Mouse (Mus musculus) lung, embryonic 14.5 days (tissue): ENCODE results near the gene Zfyve9. TPM values are rescaled to one million over a fixed set of nuclear protein-coding genes. Genes with fewer than 3 reads are reported as not detected.

Source experiments
- ATAC-seq: fragments of 200-750 bp; cut with Nextera tagmentation; 2 replicates; pipeline ENCODE4 v1.8.0; 2017; ENCODE audit warnings: mild to moderate bottlenecking, moderate TSS enrichment, moderate library complexity; ENCODE audit not compliant: insufficient read depth
- DNase-seq: peaks from one replicate; pipeline ENCODE4 v3.0.0-alpha.2; 2015
- H3K27ac ChIP-seq: fragments of 300-500 bp; sonication (generic); 2 replicates; pipeline ENCODE4 v1.5.1; 2014; ENCODE audit warnings: low read depth, mild to moderate bottlenecking, moderate library complexity
- H3K27me3 ChIP-seq: fragments of 300-500 bp; sonication (generic); 2 replicates; pipeline ENCODE4 v1.6.1; 2014; ENCODE audit warnings: low read length, control low read depth; ENCODE audit not compliant: insufficient read depth
- H3K36me3 ChIP-seq: fragments of 300-500 bp; sonication (generic); 2 replicates; pipeline ENCODE4 v1.6.1; 2014; ENCODE audit warnings: control low read depth; ENCODE audit not compliant: insufficient read depth
- H3K4me1 ChIP-seq: fragments of 300-500 bp; sonication (generic); 2 replicates; pipeline ENCODE4 v1.6.1; 2014; ENCODE audit warnings: antibody characterized with exemption, control low read depth; ENCODE audit not compliant: insufficient read depth
- H3K4me2 ChIP-seq: fragments of 300-500 bp; sonication (generic); 2 replicates; pipeline ENCODE4 v1.6.1; 2014; ENCODE audit warnings: mild to moderate bottlenecking
- H3K4me3 ChIP-seq: fragments of 300-500 bp; sonication (generic); 2 replicates; pipeline ENCODE4 v1.5.1; 2014; ENCODE audit warnings: low read depth, low read length
- H3K9ac ChIP-seq: fragments of 300-500 bp; sonication (generic); 2 replicates; pipeline ENCODE4 v1.6.1; 2014
- H3K9me3 ChIP-seq: fragments of 300-500 bp; sonication (generic); 2 replicates; pipeline ENCODE4 v1.6.1; 2016; ENCODE audit warnings: low read depth, low read length, control low read depth
- CTCF ChIP-seq: IDR thresholded peaks from 2 replicates; pipeline ENCODE4 v1.5.1; 2016; ENCODE audit warnings: antibody characterized with exemption, low read depth
- WGBS: fragments of 180-500 bp; shearing (Covaris S2); extraction: QIAGEN DNeasy Blood & Tissue Kit; methylation state at CpG from one replicate; pipeline ENCODE4 v1.1.7; 2014; 5-methylcytosine and 5-hydroxymethylcytosine counted together
- polyA plus RNA-seq: library from polyadenylated mRNA; unstranded; fragments of >200 nt; fragmentation: Nextera tagmentation; extraction: Ambion mirVana; gene quantifications from 2 replicates; pipeline ENCODE4 v1.2.1, GENCODE M21; 2014

Zfyve9 gene
- polyA plus RNA-seq, 1 experiment from 2014 or later: 5.5 TPM

DNA sequence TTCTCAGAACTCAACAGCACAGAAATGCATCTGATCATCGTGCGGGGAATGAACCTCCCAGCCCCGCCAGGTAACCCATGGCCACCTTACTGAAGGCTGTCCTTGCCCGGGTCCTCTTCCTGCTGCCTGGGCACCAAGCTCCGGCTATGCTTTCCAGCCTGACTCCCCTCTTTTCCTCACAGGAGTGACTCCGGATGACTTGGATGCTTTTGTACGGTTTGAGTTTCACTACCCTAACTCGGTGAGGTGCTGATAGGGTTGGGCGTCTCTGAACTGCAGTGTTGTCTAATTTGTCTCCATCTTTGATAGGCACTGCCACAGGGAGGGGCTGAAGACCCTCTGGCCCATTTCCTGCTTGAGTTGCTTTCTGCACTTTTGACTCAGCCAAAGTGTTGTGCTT lies 150.5 kb downstream of the Zfyve9 start:
- 86% methylated on average over 9 of the region's 9 CpGs for WGBS
- Histone ChIP-seq H3K4me1 (no peaks in the 10 kb centered on the region), H3K36me3 (peaks cover 90% of the 10 kb centered on the region), H3K27ac (no peak overlapping the region), H3K9me3 (no peaks in the 10 kb centered on the region), H3K27me3 (no peaks in the 10 kb centered on the region), H3K9ac (no peak overlapping the region), H3K4me3 (no peak overlapping the region), H3K4me2 (no peak overlapping the region)
- DNase-seq (no peak), ATAC-seq (no peak)
- TF ChIP-seq CTCF: no peak

DNA sequence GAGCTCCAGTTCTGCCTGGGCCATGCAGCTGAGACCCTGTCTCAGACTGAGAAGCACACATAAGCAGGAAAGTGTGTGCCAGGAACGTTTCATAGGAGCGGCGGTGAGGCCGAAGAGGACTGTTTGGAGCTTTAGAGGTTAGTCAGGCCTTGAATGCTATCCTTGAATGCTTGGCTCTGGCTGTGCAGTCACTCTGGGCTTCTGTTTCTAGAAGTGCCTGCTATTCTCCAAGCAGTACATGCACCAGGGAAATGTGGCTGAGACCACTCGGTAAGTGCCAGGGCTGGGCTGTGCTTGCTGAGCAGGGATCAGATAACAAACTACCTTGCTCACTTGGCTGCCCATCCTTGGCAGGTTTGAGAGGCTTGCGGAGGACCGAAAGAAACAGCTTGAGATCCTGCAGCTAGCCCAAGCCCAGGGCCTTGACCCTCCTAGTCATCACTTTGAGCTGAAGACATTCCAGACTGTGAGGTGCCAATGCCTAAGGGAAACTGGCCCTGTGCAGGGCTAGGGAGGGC lies 151.2 kb downstream of the Zfyve9 start:
- no peak for TF ChIP-seq CTCF
- Histone ChIP-seq H3K4me3 (no peak overlapping the region), H3K4me2 (no peak overlapping the region), H3K4me1 (no peaks in the 10 kb centered on the region), H3K9ac (no peak overlapping the region), H3K27ac (no peak overlapping the region), H3K27me3 (no peaks in the 10 kb centered on the region), H3K36me3 (peaks cover 90% of the 10 kb centered on the region), H3K9me3 (no peaks in the 10 kb centered on the region)
- 93% methylated on average over 7 of the region's 7 CpGs for WGBS
- DNase-seq: no peak
- ATAC-seq: no peak

DNA sequence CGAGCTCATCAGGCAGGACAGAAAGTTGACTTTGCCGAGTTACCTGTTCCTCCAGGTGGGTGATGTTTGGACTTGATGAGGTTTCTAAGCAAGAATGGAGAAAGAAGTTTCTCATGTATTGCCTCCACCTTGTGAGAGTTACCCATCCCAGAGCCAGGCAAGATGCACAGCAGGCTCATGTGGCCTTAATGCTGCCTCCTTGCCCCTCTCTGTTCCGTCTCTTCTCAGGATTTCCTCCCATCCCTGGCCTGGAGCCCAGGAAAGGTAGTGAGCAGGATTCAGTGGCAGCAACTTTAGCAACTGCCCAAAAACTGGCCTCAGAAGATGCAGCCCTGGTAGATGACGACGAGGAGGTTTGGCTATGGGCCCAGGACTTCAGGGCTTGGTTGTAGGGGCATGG lies 153.5 kb downstream of the Zfyve9 start:
- Histone ChIP-seq H3K4me2 (no peak overlapping the region), H3K9me3 (no peaks in the 10 kb centered on the region), H3K9ac (no peak overlapping the region), H3K4me1 (no peaks in the 10 kb centered on the region), H3K27ac (no peak overlapping the region), H3K4me3 (no peak overlapping the region), H3K36me3 (peaks cover 77% of the 10 kb centered on the region), H3K27me3 (no peaks in the 10 kb centered on the region)
- 71% methylated on average over 5 of the region's 5 CpGs for WGBS
- DNase-seq: no peak
- no peak for ATAC-seq
- TF ChIP-seq CTCF: no peak

DNA sequence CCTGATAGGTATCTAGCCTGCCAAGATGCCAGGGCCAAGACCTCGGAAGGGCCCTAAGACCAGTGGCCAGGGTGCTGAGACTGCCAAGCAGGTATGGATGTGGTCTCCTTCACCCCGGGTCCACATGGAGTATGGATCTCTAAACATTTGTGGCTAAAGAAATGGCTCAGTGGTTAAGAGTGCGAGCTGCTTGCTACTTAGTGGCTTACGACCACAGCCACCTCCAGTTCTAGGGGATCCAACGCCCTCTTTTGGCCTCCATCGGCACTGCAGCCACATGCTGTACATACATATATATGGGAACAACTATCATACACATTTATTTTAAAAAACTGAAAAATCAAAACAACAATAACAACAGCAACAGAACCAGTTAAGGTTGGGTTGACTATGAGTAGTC lies 159.1 kb downstream of the Zfyve9 start:
- Histone ChIP-seq H3K27ac (no peak overlapping the region), H3K27me3 (no peaks in the 10 kb centered on the region), H3K4me2 (no peak overlapping the region), H3K9ac (no peak overlapping the region), H3K9me3 (no peaks in the 10 kb centered on the region), H3K36me3 (peaks cover 26% of the 10 kb centered on the region), H3K4me1 (no peaks in the 10 kb centered on the region), H3K4me3 (no peak overlapping the region)
- peak; percentile 14 for DNase-seq
- ATAC-seq: no peak
- 90% methylated on average over 6 of the region's 6 CpGs for WGBS
- peak; percentile 26; the same call in 1 of the 2 replicates for TF ChIP-seq CTCF

DNA sequence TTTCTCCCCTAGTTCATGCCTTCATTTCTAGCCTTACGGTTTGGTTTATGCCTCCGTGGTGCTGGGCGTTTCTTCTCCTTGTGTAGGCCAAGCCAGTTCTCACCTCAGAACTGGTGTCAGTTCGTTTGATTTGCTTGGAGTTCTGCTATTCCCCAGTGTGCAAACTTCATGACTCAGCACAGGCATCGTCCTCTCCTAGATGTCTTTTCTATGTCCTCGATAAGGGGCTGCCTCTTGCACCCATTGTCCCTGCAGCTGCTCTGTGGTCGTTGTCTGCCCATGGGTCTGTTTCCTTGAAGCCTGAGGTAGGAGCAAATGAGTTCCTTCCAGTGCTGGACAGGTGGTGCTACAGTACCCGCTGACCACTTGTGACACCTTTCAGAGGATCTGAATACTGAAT lies 160.1 kb downstream of the Zfyve9 start:
- Histone ChIP-seq H3K4me3 (peak overlapping the region; percentile 76), H3K27ac (peak overlapping the region; percentile 86; the same call in 1 of the 2 replicates), H3K27me3 (no peaks in the 10 kb centered on the region), H3K9ac (peak overlapping the region; percentile 90), H3K4me1 (no peaks in the 10 kb centered on the region), H3K9me3 (no peaks in the 10 kb centered on the region), H3K36me3 (peaks cover 18% of the 10 kb centered on the region), H3K4me2 (peak overlapping the region; percentile 93)
- 14% methylated on average over 8 of the region's 8 CpGs for WGBS
- no peak for TF ChIP-seq CTCF
- no peak for DNase-seq
- no peak for ATAC-seq

DNA sequence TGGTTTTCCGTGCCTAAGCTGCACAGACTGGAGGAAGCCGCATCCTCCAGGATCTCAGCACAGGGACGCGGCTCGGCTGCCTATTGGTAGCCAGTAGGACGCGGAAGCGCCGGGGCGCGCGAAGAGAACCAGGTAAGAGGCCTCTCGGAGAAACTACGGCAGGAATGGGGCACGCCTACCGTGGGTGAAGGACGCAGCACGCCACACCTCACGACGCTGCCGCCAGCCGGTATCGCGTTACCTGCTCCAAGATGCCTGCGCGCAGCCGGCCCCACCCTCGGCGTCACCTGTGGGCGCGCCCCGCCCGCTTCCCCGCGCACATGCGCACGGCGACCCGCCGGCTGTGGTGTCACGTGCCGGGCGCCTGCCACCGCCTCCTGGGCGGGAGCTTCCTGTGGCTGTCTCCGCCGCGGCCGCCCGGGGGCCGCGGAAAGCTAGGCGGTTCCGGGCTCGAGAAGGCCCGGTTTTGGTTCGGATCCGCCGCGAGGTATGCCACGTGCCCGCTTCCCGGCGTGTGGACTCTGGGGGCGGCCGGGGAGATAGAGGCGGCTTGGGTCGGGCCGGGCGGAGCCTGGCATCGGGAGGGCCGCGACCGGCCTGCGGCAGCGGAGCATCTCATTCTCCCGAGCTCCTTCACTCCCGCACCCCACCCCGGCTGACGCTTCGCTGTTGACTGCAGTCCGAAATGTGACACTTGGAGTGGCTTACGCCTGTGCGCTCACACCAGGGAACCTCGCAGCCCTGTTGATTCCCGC lies 160.8 kb downstream of the Zfyve9 start, which contains the start of gene Cc2d1b:
Cc2d1b (plus strand) TSS at position 354 of the 755 bp plus-strand sequence.
- H3K27ac ChIP-seq: peak within 1 kb of the TSS; percentile 86
- no peaks in the 10 kb centered on the region for H3K9me3 ChIP-seq
- H3K9ac ChIP-seq: peak within 1 kb of the TSS; percentile 90
- under 1% methylated on average over 83 of the region's 86 CpGs for WGBS
- no peak for TF ChIP-seq CTCF
- peaks cover 19% of the 10 kb centered on the region for H3K36me3 ChIP-seq
- H3K4me1 ChIP-seq: no peaks in the 10 kb centered on the region
- peak within 1 kb of the TSS; percentile 93 for H3K4me2 ChIP-seq
- peak within 1 kb of the TSS; percentile 76 for H3K4me3 ChIP-seq
- ATAC-seq (peak; percentile 94), DNase-seq (peak; percentile 95)
- no peaks in the 10 kb centered on the region for H3K27me3 ChIP-seq

DNA sequence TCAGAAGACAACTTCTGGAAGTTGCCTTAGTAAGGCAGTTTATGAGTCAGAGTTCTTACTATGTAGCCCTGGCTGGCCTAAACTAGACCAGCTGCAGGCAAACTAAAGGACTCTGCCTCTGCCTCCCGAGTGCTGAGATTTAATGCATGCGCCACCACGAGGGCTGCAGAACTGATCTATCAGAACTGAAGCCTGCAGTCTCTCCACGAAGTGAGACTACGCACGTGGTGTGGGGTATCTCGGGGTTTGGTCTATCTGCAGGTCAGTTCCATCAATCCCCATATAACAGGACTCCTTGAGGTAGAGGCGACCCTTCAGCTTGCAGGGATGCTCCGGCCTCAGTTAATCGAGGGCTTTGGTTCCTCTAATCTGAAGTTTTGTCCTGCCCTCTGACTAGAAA lies 161.4 kb downstream of the Zfyve9 start:
- peak overlapping the region; percentile 86 for H3K27ac ChIP-seq
- WGBS: 2% methylated on average over 10 of the region's 10 CpGs
- H3K36me3 ChIP-seq: peaks cover 17% of the 10 kb centered on the region; the same call in 1 of the 2 replicates
- H3K9ac ChIP-seq: peak overlapping the region; percentile 90
- TF ChIP-seq CTCF: no peak
- H3K9me3 ChIP-seq: no peaks in the 10 kb centered on the region
- no peaks in the 10 kb centered on the region for H3K4me1 ChIP-seq
- H3K4me3 ChIP-seq: peak overlapping the region; percentile 76
- DNase-seq (peak; percentile 58), ATAC-seq (peak; percentile 48; the same call in 1 of the 2 replicates)
- peak overlapping the region; percentile 93 for H3K4me2 ChIP-seq
- no peaks in the 10 kb centered on the region for H3K27me3 ChIP-seq
